ENCODE assay signal across 12 mouse cellular contexts in the genomic region with DNA sequence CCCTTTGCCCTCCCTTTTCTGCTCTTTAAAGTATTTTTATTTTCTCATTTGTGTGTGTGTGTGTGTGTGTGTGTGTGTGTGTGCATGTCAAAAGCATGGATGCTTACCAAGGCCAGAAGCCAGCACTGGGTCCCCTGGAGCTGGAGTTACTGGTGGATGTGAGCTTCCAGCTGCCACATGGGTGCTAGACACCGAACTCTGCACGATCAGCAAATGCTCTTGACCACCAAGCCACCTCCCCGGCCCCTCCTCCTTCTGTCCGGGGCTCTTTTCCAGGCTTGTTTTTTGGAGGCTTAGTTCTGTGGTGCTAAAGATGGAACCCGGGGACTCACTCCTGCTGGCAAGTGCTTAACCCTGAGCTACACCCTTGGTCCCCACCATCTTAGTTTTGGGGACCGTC. TPM values are rescaled to one million over a fixed set of nuclear protein-coding genes. Genes with fewer than 3 reads are reported as not detected.
DNase-seq lines count a peak whose midpoint lies in the region; ATAC-seq and TF ChIP-seq lines count a peak whose summit lies in the region.
"Had no signal": no experiment of that assay in that cellular context is flagged by ENCODE, and none has a peak within 500 bp of the region (broad histone marks: within the 10 kb centered on the region; RNA-seq: fewer than 3 reads in every experiment).

No protein-coding gene starts in this region.

- no peak for TF ChIP-seq CTCF in E14TG2a.4 (conservative IDR thresholded peaks at IDR 0.05; ENCODE audit: low read length)
- TF ChIP-seq CTCF in bone marrow, adult 2 months (IDR thresholded peaks at IDR 0.05; ENCODE audit: control insufficient read depth, insufficient read depth, low read length), result no peak
- TF ChIP-seq CTCF in heart, postnatal 0 days (IDR thresholded peaks at IDR 0.05; ENCODE audit: low read depth), result no peak

- no peaks in the 10 kb centered on the region for H3K9me3 ChIP-seq in E14TG2a.4 (ENCODE audit: low read length)
- no peaks in the 10 kb centered on the region for H3K9me3 ChIP-seq in heart, postnatal 0 days (replicated peaks; ENCODE audit: control insufficient read depth, low read length)
- no peaks in the 10 kb centered on the region for H3K9me3 ChIP-seq in forebrain, embryonic 14.5 days (replicated peaks; ENCODE audit: control insufficient read depth, low read length)
- H3K9me3 ChIP-seq: G1E; neural tube, embryonic 12.5 days had no signal

- no peak for TF ChIP-seq POLR2A in bone marrow, adult 2 months (IDR thresholded peaks at IDR 0.05; ENCODE audit: borderline replicate concordance, control insufficient read depth, low read depth, low read length)

- H3K27ac ChIP-seq in bone marrow, adult 2 months (ENCODE audit: control insufficient read depth, insufficient read depth, low read depth, low read length, poor library complexity), result no peak overlapping the region
- peak overlapping the region; percentile 91 for H3K27ac ChIP-seq in heart, postnatal 0 days (ENCODE audit: low read depth)
- H3K27ac ChIP-seq in forebrain, embryonic 14.5 days (ENCODE audit: low read depth, low read length), result no peak overlapping the region
- H3K27ac ChIP-seq: neural tube, embryonic 12.5 days had no signal

- peak; percentile 19 to 31 for DNase-seq in kidney, postnatal 36 days
- no peak for DNase-seq in kidney, adult 9 months
- no peak for DNase-seq in heart, postnatal 0 days (ENCODE audit: low spot score)
- no peak for DNase-seq in adrenal gland, adult 18-20 months (ENCODE audit: low spot score in 2 of 2)
- no peak for DNase-seq in forebrain, embryonic 14.5 days (ENCODE audit: low spot score)
- DNase-seq: adrenal gland, postnatal 10 days; cerebellum, adult 9-11 months; thymus, adult 18-20 months had no signal

- peak overlapping the region; percentile 41; the same call in 1 of the 2 replicates for H3K9ac ChIP-seq in heart, postnatal 0 days (replicated peaks; ENCODE audit: low read depth, low read length)
- H3K9ac ChIP-seq in forebrain, embryonic 14.5 days (ENCODE audit: low read length), result no peak overlapping the region
- H3K9ac ChIP-seq: neural tube, embryonic 12.5 days had no signal

- H3K27me3 ChIP-seq in E14TG2a.4 (ENCODE audit: insufficient read depth, low read length), result no peaks in the 10 kb centered on the region
- no peaks in the 10 kb centered on the region for H3K27me3 ChIP-seq in heart, postnatal 0 days (ENCODE audit: control insufficient read depth, insufficient read depth, low read length)
- no peaks in the 10 kb centered on the region for H3K27me3 ChIP-seq in forebrain, embryonic 14.5 days (replicated peaks; ENCODE audit: control insufficient read depth, insufficient read depth, low read length)
- H3K27me3 ChIP-seq: neural tube, embryonic 12.5 days had no signal

- no peak for ATAC-seq in heart, postnatal 0 days (ENCODE audit: insufficient read depth, low read depth)
- no peak for ATAC-seq in forebrain, embryonic 14.5 days

- H3K4me2 ChIP-seq in heart, postnatal 0 days (ENCODE audit: low read depth, low read length), result peak overlapping the region; percentile 61
- H3K4me2 ChIP-seq in forebrain, embryonic 14.5 days (ENCODE audit: low read length), result no peak overlapping the region
- H3K4me2 ChIP-seq: neural tube, embryonic 12.5 days had no signal

- WGBS in bone marrow, adult 2 months, result 72% methylated on average over 6 of the region's 6 CpGs
- 35% methylated on average over 6 of the region's 6 CpGs for WGBS in heart, postnatal 0 days
- 88% methylated on average over 6 of the region's 6 CpGs for WGBS in forebrain, embryonic 14.5 days

- peak overlapping the region; percentile 62 for H3K4me3 ChIP-seq in E14TG2a.4 (replicated peaks; ENCODE audit: low read length)
- peak overlapping the region; percentile 38 for H3K4me3 ChIP-seq in bone marrow, adult 2 months (replicated peaks; ENCODE audit: control insufficient read depth, low read depth, low read length)
- peak overlapping the region; percentile 44 for H3K4me3 ChIP-seq in heart, postnatal 0 days (ENCODE audit: low read depth, low read length)
- no peak overlapping the region for H3K4me3 ChIP-seq in forebrain, embryonic 14.5 days (ENCODE audit: low read depth, low read length)
- H3K4me3 ChIP-seq: neural tube, embryonic 12.5 days had no signal

- peaks cover 85% of the 10 kb centered on the region for H3K4me1 ChIP-seq in E14TG2a.4 (replicated peaks; ENCODE audit: low read depth, low read length)
- peaks cover 1% of the 10 kb centered on the region; the same call in 1 of the 2 replicates for H3K4me1 ChIP-seq in bone marrow, adult 2 months (ENCODE audit: control insufficient read depth, insufficient read depth, low read length)
- peaks cover 37% of the 10 kb centered on the region for H3K4me1 ChIP-seq in heart, postnatal 0 days (ENCODE audit: control insufficient read depth, insufficient read depth)
- H3K4me1 ChIP-seq in forebrain, embryonic 14.5 days (ENCODE audit: control insufficient read depth, insufficient read depth, low read length), result peaks cover 8% of the 10 kb centered on the region

- TF ChIP-seq EP300 in heart, postnatal 0 days (IDR thresholded peaks at IDR 0.05; ENCODE audit: low read depth), result no peak

- peaks cover 29% of the 10 kb centered on the region for H3K36me3 ChIP-seq in E14TG2a.4 (ENCODE audit: insufficient read depth, low read length)
- no peaks in the 10 kb centered on the region for H3K36me3 ChIP-seq in heart, postnatal 0 days (replicated peaks; ENCODE audit: control insufficient read depth, insufficient read depth, low read length)
- 0 out of 2 replicates have a peak, but pooled peaks cover 7% of the 10 kb centered on the region for H3K36me3 ChIP-seq in forebrain, embryonic 14.5 days (ENCODE audit: control insufficient read depth, insufficient read depth, low read length)
- H3K36me3 ChIP-seq: neural tube, embryonic 12.5 days had no signal

RNA-seq across cellular contexts. Expression of gene Atmin, which starts 3.7 kb away (rescaled TPM):
- polyA plus RNA-seq in bone marrow, adult 2 months (2011; ENCODE audit: insufficient read depth, insufficient read length, low replicate concordance, missing spikeins), result 3.8 and 4.9 TPM in 2 replicates
- 16.0 and 19.1 TPM in 2 replicates for total RNA-seq in heart, postnatal 0 days (2014; rRNA removed; ENCODE audit: low replicate concordance)
- polyA plus RNA-seq in heart, postnatal 0 days (2015; fragmentation: Nextera tagmentation; extraction: Ambion mirVana), result 6.0 and 7.0 TPM in 2 replicates
- total RNA-seq in adrenal gland, adult 18-20 months (2021), result 10 to 100 TPM; 24.3 to 25.0 TPM
- 16.4 and 16.9 TPM in 2 replicates for polyA plus RNA-seq in forebrain, embryonic 14.5 days (2014; fragmentation: Nextera tagmentation; extraction: Ambion mirVana)

RNA-seq across cellular contexts. Expression of gene Cenpn, which starts 25.3 kb away (rescaled TPM):
- polyA plus RNA-seq in bone marrow, adult 2 months (2011; ENCODE audit: insufficient read depth, insufficient read length, low replicate concordance, missing spikeins), result 18.4 and 21.8 TPM in 2 replicates
- 4.4 and 19.2 TPM in 2 replicates for total RNA-seq in heart, postnatal 0 days (2014; rRNA removed; ENCODE audit: low replicate concordance)
- polyA plus RNA-seq in heart, postnatal 0 days (2015; fragmentation: Nextera tagmentation; extraction: Ambion mirVana), result 9.4 and 10.1 TPM in 2 replicates
- total RNA-seq in adrenal gland, adult 18-20 months (2021), result 1 to 10 TPM; 2.6 to 2.7 TPM
- polyA plus RNA-seq in forebrain, embryonic 14.5 days (2014; fragmentation: Nextera tagmentation; extraction: Ambion mirVana), result 18.5 and 23.7 TPM in 2 replicates

RNA-seq across cellular contexts. Expression of gene Cmc2, which starts 25.6 kb away (rescaled TPM):
- polyA plus RNA-seq in bone marrow, adult 2 months (2011; ENCODE audit: insufficient read depth, insufficient read length, low replicate concordance, missing spikeins), result 51.2 and 63.1 TPM in 2 replicates
- total RNA-seq in heart, postnatal 0 days (2014; rRNA removed; ENCODE audit: low replicate concordance), result 37.2 and 65.8 TPM in 2 replicates
- polyA plus RNA-seq in heart, postnatal 0 days (2015; fragmentation: Nextera tagmentation; extraction: Ambion mirVana), result 139 and 161 TPM in 2 replicates
- total RNA-seq in adrenal gland, adult 18-20 months (2021), result 10 to 100 TPM; 53.0 to 57.0 TPM
- polyA plus RNA-seq in forebrain, embryonic 14.5 days (2014; fragmentation: Nextera tagmentation; extraction: Ambion mirVana), result 43.1 and 52.6 TPM in 2 replicates

RNA-seq across cellular contexts. Expression of gene 1700030J22Rik, which starts 31.9 kb away (rescaled TPM):
- polyA plus RNA-seq in bone marrow, adult 2 months (2011; ENCODE audit: insufficient read depth, insufficient read length, low replicate concordance, missing spikeins), result 0.85 TPM in 1 of 2 replicates, not detected in the other
- 2.7 TPM in 1 of 2 replicates, not detected in the other for total RNA-seq in heart, postnatal 0 days (2014; rRNA removed; ENCODE audit: low replicate concordance)
- 0.26 and 0.33 TPM in 2 replicates for polyA plus RNA-seq in heart, postnatal 0 days (2015; fragmentation: Nextera tagmentation; extraction: Ambion mirVana)
- total RNA-seq in adrenal gland, adult 18-20 months (2021), result 1 to 10 TPM; 1.4 to 1.5 TPM
- polyA plus RNA-seq in forebrain, embryonic 14.5 days (2014; fragmentation: Nextera tagmentation; extraction: Ambion mirVana), result 3.9 TPM in 2 replicates

RNA-seq across cellular contexts. Expression of gene Gcsh, which starts 46.5 kb away (rescaled TPM):
- polyA plus RNA-seq in bone marrow, adult 2 months (2011; ENCODE audit: insufficient read depth, insufficient read length, low replicate concordance, missing spikeins), result 6.8 and 29.3 TPM in 2 replicates
- total RNA-seq in heart, postnatal 0 days (2014; rRNA removed; ENCODE audit: low replicate concordance), result 24.2 and 29.9 TPM in 2 replicates
- 69.3 and 71.1 TPM in 2 replicates for polyA plus RNA-seq in heart, postnatal 0 days (2015; fragmentation: Nextera tagmentation; extraction: Ambion mirVana)
- 100 to 1,000 TPM; 140 to 168 TPM for total RNA-seq in adrenal gland, adult 18-20 months (2021)
- 85.8 and 112 TPM in 2 replicates for polyA plus RNA-seq in forebrain, embryonic 14.5 days (2014; fragmentation: Nextera tagmentation; extraction: Ambion mirVana)

Comparison
In these comparisons a context has a peak if more than half of its experiments do, and no peak if none do; other contexts are left out.
1. DNase-seq: peak in kidney, postnatal 36 days (2 of 2); none in kidney, adult 9 months (single experiment), heart, postnatal 0 days (single experiment), adrenal gland, adult 18-20 months (0 of 2) and forebrain, embryonic 14.5 days (single experiment).